Mouse (Mus musculus) cerebellum, adult 2 months (tissue): ENCODE measurements around the gene Fndc8. TPM values are rescaled to one million over a fixed set of nuclear protein-coding genes. Genes with fewer than 3 reads are reported as not detected.

Experiments
- DNase-seq, 2 experiments: peaks; one replicate each; pipeline ENCODE4 v3.0.0; 2021
- H3K27ac ChIP-seq: fragments of 200-500 bp; 2 replicates; pipeline ENCODE4 v1.5.1; 2012; ENCODE audit warnings: low read length, control low read depth, inconsistent platforms; ENCODE audit not compliant: insufficient read depth
- H3K27me3 ChIP-seq: fragments of 200-500 bp; 2 replicates; pipeline ENCODE4 v1.6.1; 2012; ENCODE audit warnings: inconsistent platforms, mild to moderate bottlenecking, low read length, moderate library complexity; ENCODE audit not compliant: control insufficient read depth, insufficient read depth
- H3K4me1 ChIP-seq: fragments of 200-500 bp; 2 replicates; pipeline ENCODE4 v1.6.1; 2011; ENCODE audit warnings: low read length; ENCODE audit not compliant: control insufficient read depth, insufficient read depth
- H3K4me3 ChIP-seq: fragments of 200-500 bp; replicated peaks from 2 replicates; pipeline ENCODE3; 2011; ENCODE audit warnings: mild to moderate bottlenecking, low read depth, low read length, control low read depth; ENCODE audit not compliant: insufficient read depth
- CTCF ChIP-seq: fragments of 200-500 bp; IDR thresholded peaks from 2 replicates; pipeline ENCODE4 v1.5.1; 2011; ENCODE audit warnings: low read depth, mild to moderate bottlenecking, control low read depth, low read length, moderate library complexity, borderline replicate concordance; ENCODE audit not compliant: insufficient read depth
- POLR2A ChIP-seq: fragments of 200-500 bp; IDR thresholded peaks from 2 replicates; pipeline ENCODE4 v1.6.1; 2011; ENCODE audit warnings: low read length, control low read depth, borderline replicate concordance; ENCODE audit not compliant: insufficient read depth
- WGBS: fragments of 180-500 bp; shearing (Covaris S2); methylation state at CpG from one replicate; pipeline ENCODE4 v1.1.7; 2018; 5-methylcytosine and 5-hydroxymethylcytosine counted together
- polyA plus RNA-seq: library from polyadenylated mRNA; depleted of rRNA; stranded (reverse); fragments of >200 nt; gene quantifications from 2 replicates; pipeline ENCODE4 v1.2.3, GENCODE M21; 2012

The Fndc8 gene
- polyA plus RNA-seq, 1 experiment, result not detected

GRCm38 (mm10) chr11:82862638-82863037, 29.3 kb upstream of the Fndc8 start:
- Histone ChIP-seq H3K27me3 (no peaks in the 10 kb centered on the region), H3K4me1 (no peaks in the 10 kb centered on the region), H3K27ac (no peak overlapping the region), H3K4me3 (no peak overlapping the region)
- 89% methylated on average over 9 of the region's 9 CpGs for WGBS
- TF ChIP-seq POLR2A, result no peak
- no peak for TF ChIP-seq CTCF
- no peak for DNase-seq

GRCm38 (mm10) chr11:82863059-82863458, 28.9 kb upstream of the Fndc8 start:
- no peaks in the 10 kb centered on the region for H3K4me1 ChIP-seq
- H3K4me3 ChIP-seq, result no peak overlapping the region
- no peaks in the 10 kb centered on the region for H3K27me3 ChIP-seq
- no peak for DNase-seq
- WGBS, result 56% methylated on average over 2 of the region's 2 CpGs
- no peak for TF ChIP-seq POLR2A
- TF ChIP-seq CTCF, result no peak
- H3K27ac ChIP-seq, result no peak overlapping the region

GRCm38 (mm10) chr11:82863488-82863931, 28.4 kb upstream of the Fndc8 start:
- WGBS, result 59% methylated on average over 4 of the region's 4 CpGs
- no peak overlapping the region for H3K4me3 ChIP-seq
- no peak overlapping the region for H3K27ac ChIP-seq

GRCm38 (mm10) chr11:82865957-82866356, 26.0 kb upstream of the Fndc8 start:
- DNase-seq, result no peak
- H3K27ac ChIP-seq, result no peak overlapping the region
- no peaks in the 10 kb centered on the region for H3K27me3 ChIP-seq
- WGBS, result 80% methylated on average over 10 of the region's 10 CpGs
- no peak overlapping the region for H3K4me3 ChIP-seq
- TF ChIP-seq CTCF, result no peak
- TF ChIP-seq POLR2A, result no peak
- no peaks in the 10 kb centered on the region for H3K4me1 ChIP-seq

More at GRCm38 (mm10) chr11:82863488-82863931, 28.4 kb upstream of the Fndc8 start:
- no peaks in the 10 kb centered on the region for H3K4me1 ChIP-seq
- TF ChIP-seq POLR2A, result no peak
- no peaks in the 10 kb centered on the region for H3K27me3 ChIP-seq
- no peak for DNase-seq

- no peak overlapping the region for H3K27ac ChIP-seq
- H3K4me3 ChIP-seq, result no peak overlapping the region
- DNase-seq, result no peak
- H3K4me1 ChIP-seq, result no peaks in the 10 kb centered on the region
- WGBS, result 32% methylated on average over 7 of the region's 7 CpGs
- no peaks in the 10 kb centered on the region for H3K27me3 ChIP-seq
- no peak for TF ChIP-seq POLR2A
- no peak for TF ChIP-seq CTCF
These were observed 24.9 kb upstream of the Fndc8 start for GRCm38 (mm10) chr11:82866850-82867564.

GRCm38 (mm10) chr11:82867956-82868355, 24.0 kb upstream of the Fndc8 start:
- DNase-seq, result no peak
- no peak overlapping the region for H3K4me3 ChIP-seq
- WGBS, result 87% methylated on average over 5 of the region's 5 CpGs
- TF ChIP-seq CTCF, result no peak
- TF ChIP-seq POLR2A, result no peak
- no peaks in the 10 kb centered on the region for H3K4me1 ChIP-seq
- no peak overlapping the region for H3K27ac ChIP-seq
- no peaks in the 10 kb centered on the region for H3K27me3 ChIP-seq

GRCm38 (mm10) chr11:82869506-82870172, 22.3 kb upstream of the Fndc8 start:
- TF ChIP-seq POLR2A (no peak), CTCF (no peak)
- H3K4me1 ChIP-seq, result no peaks in the 10 kb centered on the region
- peak in 1 of 2 experiments; percentile 19 for DNase-seq
- H3K27me3 ChIP-seq, result no peaks in the 10 kb centered on the region
- peak overlapping the region; percentile 64 for H3K4me3 ChIP-seq
- 0 out of 2 replicates have a peak overlapping the region, but pooled peaks have one; percentile 30 for H3K27ac ChIP-seq
- WGBS, result 64% methylated on average over 9 of the region's 9 CpGs

- H3K4me3 ChIP-seq, result peak overlapping the region; percentile 64
- 2% methylated on average over 36 of the region's 36 CpGs for WGBS
These were observed 21.5 kb upstream of the Fndc8 start for GRCm38 (mm10) chr11:82870173-82871030.

More at GRCm38 (mm10) chr11:82870173-82871030, 21.5 kb upstream of the Fndc8 start:
- TF ChIP-seq CTCF (no peak), POLR2A (no peak)
- H3K27me3 ChIP-seq, result no peaks in the 10 kb centered on the region
- no peaks in the 10 kb centered on the region for H3K4me1 ChIP-seq
- peak in 1 of 2 experiments; percentile 19 for DNase-seq
- peak overlapping the region; percentile 37; the same call in 1 of the 2 replicates for H3K27ac ChIP-seq
